Mouse (Mus musculus) hindbrain, embryonic 14.5 days (tissue): ENCODE measurements around the gene Pzp. TPM values are rescaled to one million over a fixed set of nuclear protein-coding genes. Genes with fewer than 3 reads are reported as not detected.

Source experiments
- ATAC-seq: fragments of 200-750 bp; cut with Nextera tagmentation; 2 replicates; pipeline ENCODE4 v1.8.0; 2017; ENCODE audit warnings: moderate number of reproducible peaks, mild to moderate bottlenecking, moderate TSS enrichment, moderate library complexity; ENCODE audit not compliant: low FRiP score
- DNase-seq: peaks from one replicate; pipeline ENCODE4 v3.0.0-alpha.2; 2015; ENCODE audit warnings: low spot score
- H3K27ac ChIP-seq: fragments of 300-500 bp; sonication (generic); 2 replicates; pipeline ENCODE4 v1.5.1; 2014; ENCODE audit warnings: mild to moderate bottlenecking, moderate library complexity
- H3K27me3 ChIP-seq: fragments of 300-500 bp; sonication (generic); 2 replicates; pipeline ENCODE4 v1.6.1; 2014; ENCODE audit warnings: mild to moderate bottlenecking, low read length, mixed read lengths; ENCODE audit not compliant: control insufficient read depth, insufficient read depth
- H3K36me3 ChIP-seq: fragments of 300-500 bp; sonication (generic); replicated peaks from 2 replicates; pipeline ENCODE4 v1.6.1; 2014; ENCODE audit not compliant: control insufficient read depth, insufficient read depth
- H3K4me1 ChIP-seq: fragments of 300-500 bp; sonication (generic); replicated peaks from 2 replicates; pipeline ENCODE4 v1.6.1; 2014; ENCODE audit warnings: antibody characterized with exemption, low read length, mixed read lengths; ENCODE audit not compliant: control insufficient read depth, insufficient read depth
- H3K4me2 ChIP-seq: fragments of 300-500 bp; sonication (generic); replicated peaks from 2 replicates; pipeline ENCODE4 v1.6.1; 2014; ENCODE audit warnings: mild to moderate bottlenecking, moderate library complexity
- H3K4me3 ChIP-seq: fragments of 300-500 bp; sonication (generic); replicated peaks from 2 replicates; pipeline ENCODE4 v1.5.1; 2014; ENCODE audit warnings: mild to moderate bottlenecking, low read length
- H3K9ac ChIP-seq: fragments of 300-500 bp; sonication (generic); 2 replicates; pipeline ENCODE4 v1.6.1; 2014
- H3K9me3 ChIP-seq: fragments of 300-500 bp; sonication (generic); 2 replicates; pipeline ENCODE4 v1.6.1; 2016; ENCODE audit warnings: low read length; ENCODE audit not compliant: control insufficient read depth
- WGBS: fragments of 180-500 bp; shearing (Covaris S2); extraction: QIAGEN DNeasy Blood & Tissue Kit; methylation state at CpG from one replicate; pipeline ENCODE4 v1.1.7; 2014; 5-methylcytosine and 5-hydroxymethylcytosine counted together
- polyA plus RNA-seq: library from polyadenylated mRNA; unstranded; fragments of >200 nt; fragmentation: Nextera tagmentation; extraction: Ambion mirVana; gene quantifications from 2 replicates; pipeline ENCODE4 v1.2.1, GENCODE M21; 2014

Pzp gene
- polyA plus RNA-seq, 1 experiment from 2014 or later: 0.70 TPM

DNA sequence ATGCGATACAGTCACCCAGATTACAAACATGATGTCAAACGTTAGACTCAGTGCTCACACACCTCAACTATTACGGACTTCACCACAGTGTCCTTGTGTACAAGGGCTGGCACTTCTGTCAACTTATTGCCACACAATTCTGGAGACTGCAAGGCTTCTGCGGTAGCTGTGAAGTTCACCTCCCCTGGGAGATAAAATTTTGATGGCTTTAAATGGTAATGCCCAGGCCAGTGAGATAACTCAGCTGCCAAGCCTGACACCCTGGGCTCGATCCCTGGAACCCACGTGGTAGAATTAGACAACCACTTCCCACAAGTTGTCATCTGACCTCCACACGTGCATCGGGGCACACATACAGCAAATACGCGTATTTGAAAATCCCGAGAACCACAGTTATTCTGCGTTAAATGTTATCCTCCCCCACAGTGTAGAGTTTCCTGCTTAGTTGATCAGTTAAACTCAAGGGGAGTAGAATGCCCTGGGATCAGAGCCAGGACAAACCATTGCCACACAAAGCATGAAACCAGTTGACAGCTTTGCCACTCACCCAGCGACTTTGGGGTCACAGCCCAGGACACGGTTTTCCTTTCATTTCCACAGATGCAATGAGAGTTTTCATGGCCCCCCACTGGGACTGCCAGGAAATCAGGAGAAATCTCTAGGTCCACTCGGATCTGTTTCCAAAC is 31.7 kb downstream of the Pzp start:
- no peak overlapping the region for H3K4me3 ChIP-seq
- no peaks in the 10 kb centered on the region for H3K9me3 ChIP-seq
- H3K4me2 ChIP-seq: no peak overlapping the region
- H3K36me3 ChIP-seq: no peaks in the 10 kb centered on the region
- no peaks in the 10 kb centered on the region for H3K27me3 ChIP-seq
- DNase-seq (no peak), ATAC-seq (no peak)
- H3K27ac ChIP-seq: no peak overlapping the region
- no peak overlapping the region for H3K9ac ChIP-seq
- H3K4me1 ChIP-seq: no peaks in the 10 kb centered on the region
- WGBS: 74% methylated on average over 15 of the region's 15 CpGs

GRCm38 (mm10) chr6:128491916-128492315 is 34.6 kb downstream of the Pzp start:
- ATAC-seq (peak; percentile 84), DNase-seq (no peak)
- H3K4me1 ChIP-seq: no peaks in the 10 kb centered on the region
- no peaks in the 10 kb centered on the region for H3K9me3 ChIP-seq
- H3K4me3 ChIP-seq: no peak overlapping the region
- no peak overlapping the region; the same call in 1 of the 2 replicates for H3K27ac ChIP-seq
- H3K27me3 ChIP-seq: no peaks in the 10 kb centered on the region
- 67% methylated on average over 4 of the region's 4 CpGs for WGBS
- no peak overlapping the region for H3K9ac ChIP-seq
- H3K4me2 ChIP-seq: no peak overlapping the region
- no peaks in the 10 kb centered on the region for H3K36me3 ChIP-seq

GRCm38 (mm10) chr6:128490141-128490540 is 36.4 kb downstream of the Pzp start:
- Histone ChIP-seq H3K4me2 (no peak overlapping the region), H3K27ac (no peak overlapping the region)
- WGBS: 94% methylated on average over 10 of the region's 10 CpGs

GRCm38 (mm10) chr6:128487736-128488135 is 38.8 kb downstream of the Pzp start:
- no peak overlapping the region for H3K9ac ChIP-seq
- DNase-seq (no peak), ATAC-seq (no peak)
- no peaks in the 10 kb centered on the region for H3K27me3 ChIP-seq
- H3K27ac ChIP-seq: no peak overlapping the region
- H3K4me2 ChIP-seq: no peak overlapping the region
- H3K4me3 ChIP-seq: no peak overlapping the region
- 88% methylated on average over 11 of the region's 11 CpGs for WGBS
- H3K9me3 ChIP-seq: no peaks in the 10 kb centered on the region
- H3K36me3 ChIP-seq: no peaks in the 10 kb centered on the region
- H3K4me1 ChIP-seq: no peaks in the 10 kb centered on the region

More at GRCm38 (mm10) chr6:128490141-128490540, 36.4 kb downstream of the Pzp start:
- H3K9me3 ChIP-seq: no peaks in the 10 kb centered on the region
- H3K9ac ChIP-seq: no peak overlapping the region
- ATAC-seq (no peak), DNase-seq (no peak)
- H3K36me3 ChIP-seq: no peaks in the 10 kb centered on the region
- H3K4me3 ChIP-seq: no peak overlapping the region
- H3K4me1 ChIP-seq: no peaks in the 10 kb centered on the region
- no peaks in the 10 kb centered on the region for H3K27me3 ChIP-seq

GRCm38 (mm10) chr6:128479463-128480454 is 46.8 kb downstream of the Pzp start:
- Histone ChIP-seq H3K4me1 (no peaks in the 10 kb centered on the region), H3K36me3 (no peaks in the 10 kb centered on the region), H3K27me3 (no peaks in the 10 kb centered on the region), H3K4me2 (peak overlapping the region; percentile 31), H3K4me3 (no peak overlapping the region), H3K27ac (no peak overlapping the region), H3K9ac (no peak overlapping the region), H3K9me3 (no peaks in the 10 kb centered on the region)
- DNase-seq (peak; percentile 90), ATAC-seq (peak; percentile 88)
- WGBS: 23% methylated on average over 25 of the region's 26 CpGs

DNA sequence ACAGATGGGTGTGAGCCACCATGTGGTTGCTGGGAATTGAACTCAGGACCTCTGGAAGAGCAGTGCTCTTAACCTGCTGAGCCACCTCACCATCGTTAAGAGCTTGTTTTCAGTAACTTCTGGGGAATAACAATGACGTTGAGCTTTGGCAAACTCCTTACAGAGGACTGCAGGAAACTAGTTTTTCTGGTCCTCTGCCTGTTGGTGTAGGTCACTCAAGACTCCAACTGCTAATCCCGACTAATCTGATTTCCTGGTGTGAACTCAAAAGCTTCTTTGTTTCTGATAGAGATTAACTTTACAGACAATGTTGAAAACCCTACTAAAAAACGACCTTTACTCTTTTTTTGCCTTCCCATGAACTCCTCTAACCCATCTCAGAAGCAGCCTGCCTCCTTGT is 49.0 kb downstream of the Pzp start:
- Histone ChIP-seq H3K9ac (no peak overlapping the region), H3K36me3 (no peaks in the 10 kb centered on the region), H3K4me2 (no peak overlapping the region), H3K27me3 (no peaks in the 10 kb centered on the region), H3K4me3 (no peak overlapping the region), H3K9me3 (no peaks in the 10 kb centered on the region), H3K27ac (no peak overlapping the region), H3K4me1 (no peaks in the 10 kb centered on the region)
- WGBS: 33% methylated on average over 4 of the region's 4 CpGs
- ATAC-seq (no peak), DNase-seq (no peak)

DNA sequence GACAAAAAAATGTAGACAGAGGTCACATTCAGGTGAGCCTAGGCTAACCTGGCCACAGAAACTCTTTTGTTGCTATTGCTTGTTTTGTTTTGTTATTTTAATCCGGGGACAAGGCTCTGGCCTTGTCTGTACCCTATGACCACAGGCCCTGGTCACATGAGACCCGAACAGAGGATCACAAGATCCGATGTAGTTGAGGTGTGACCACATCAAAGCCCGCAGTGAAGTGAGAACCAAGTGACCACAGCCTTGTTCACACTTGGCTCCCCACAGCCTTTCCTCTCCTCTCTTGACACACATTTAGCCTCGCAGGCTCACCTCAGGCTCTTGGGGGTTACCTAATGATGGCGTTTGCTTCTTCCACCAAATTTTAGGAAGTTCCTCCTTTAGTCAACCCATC is 52.4 kb downstream of the Pzp start:
- Histone ChIP-seq H3K4me3 (no peak overlapping the region), H3K4me2 (no peak overlapping the region), H3K36me3 (no peaks in the 10 kb centered on the region), H3K9ac (no peak overlapping the region), H3K4me1 (no peaks in the 10 kb centered on the region), H3K27ac (no peak overlapping the region), H3K27me3 (no peaks in the 10 kb centered on the region), H3K9me3 (no peaks in the 10 kb centered on the region)
- ATAC-seq: no peak
- DNase-seq: no peak
- WGBS: 94% methylated on average over 6 of the region's 6 CpGs

GRCm38 (mm10) chr6:128469451-128469850 is 57.1 kb downstream of the Pzp start:
- Histone ChIP-seq H3K4me2 (no peak overlapping the region), H3K9me3 (no peaks in the 10 kb centered on the region), H3K27ac (no peak overlapping the region), H3K36me3 (no peaks in the 10 kb centered on the region), H3K4me3 (no peak overlapping the region), H3K27me3 (no peaks in the 10 kb centered on the region), H3K4me1 (no peaks in the 10 kb centered on the region), H3K9ac (no peak overlapping the region)
- DNase-seq (no peak), ATAC-seq (no peak)
- WGBS: 13% methylated on average over 9 of the region's 12 CpGs

- WGBS: 53% methylated on average over 2 of the region's 2 CpGs
- no peak overlapping the region for H3K4me3 ChIP-seq
- H3K4me2 ChIP-seq: no peak overlapping the region
- H3K9me3 ChIP-seq: no peaks in the 10 kb centered on the region
- H3K9ac ChIP-seq: no peak overlapping the region
- no peaks in the 10 kb centered on the region for H3K4me1 ChIP-seq
- ATAC-seq (no peak), DNase-seq (no peak)
- no peak overlapping the region for H3K27ac ChIP-seq
- no peaks in the 10 kb centered on the region for H3K27me3 ChIP-seq
- no peaks in the 10 kb centered on the region for H3K36me3 ChIP-seq
These were observed 59.2 kb downstream of the Pzp start for GRCm38 (mm10) chr6:128467298-128467697.
